Mouse (Mus musculus) c-Kit-positive CD71-positive TER-119-positive erythroid progenitor cells, embryonic 14.5 days (primary cell): ENCODE data around the gene Dusp9.

Source experiments
- DNase-seq: peaks from one replicate; pipeline ENCODE4 v3.0.0-alpha.2; 2013; ENCODE audit warnings: low spot score

The Dusp9 gene

GRCm38 (mm10) chrX:73663143-73663542 is 23.9 kb downstream of the Dusp9 start:
- DNase-seq: no peak

GRCm38 (mm10) chrX:73672031-73672431 is 32.8 kb downstream of the Dusp9 start:
- DNase-seq: no peak

DNA sequence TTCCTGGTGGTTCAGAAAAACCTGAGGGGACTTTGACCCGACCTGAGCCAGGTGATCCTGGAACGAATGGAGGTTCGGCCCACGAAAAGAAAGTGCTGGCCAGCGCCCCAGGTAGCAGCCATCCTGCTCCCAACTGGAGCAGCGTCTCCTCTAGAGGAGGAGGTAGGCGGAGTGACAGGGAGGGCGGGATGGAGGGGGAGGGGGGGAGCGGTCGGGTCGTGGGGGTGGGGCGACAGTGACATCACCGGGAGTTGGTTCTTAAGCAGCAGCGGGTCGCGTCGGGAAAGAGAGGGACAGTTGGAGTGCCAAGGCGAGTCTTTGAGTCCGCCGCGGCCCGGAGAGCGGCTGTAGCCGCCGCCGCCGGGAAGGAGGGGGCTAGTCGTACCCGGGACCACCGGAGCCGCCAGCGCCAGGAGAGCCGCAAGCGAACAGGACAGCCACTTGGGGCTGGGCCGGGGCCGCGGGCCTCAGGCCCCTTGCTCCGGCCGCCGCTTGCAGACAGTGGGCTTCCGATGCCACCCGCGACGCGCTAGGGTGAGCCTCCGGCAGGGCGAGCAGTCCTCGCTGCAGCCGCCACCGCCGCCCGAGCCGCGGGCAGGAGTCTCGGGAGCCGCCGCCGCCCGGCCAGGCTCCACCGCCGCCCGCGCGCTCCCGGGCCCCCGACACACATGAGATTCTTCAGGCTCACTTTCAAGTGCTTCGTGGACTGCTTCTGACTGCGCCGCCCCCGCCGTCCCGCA is 33.8 kb downstream of the Dusp9 start, which contains the start of gene Slc6a8:
Gene Slc6a8, plus strand, starts transcription at position 272 of the 740 bp plus-strand sequence.
- DNase-seq: no peak

DNA sequence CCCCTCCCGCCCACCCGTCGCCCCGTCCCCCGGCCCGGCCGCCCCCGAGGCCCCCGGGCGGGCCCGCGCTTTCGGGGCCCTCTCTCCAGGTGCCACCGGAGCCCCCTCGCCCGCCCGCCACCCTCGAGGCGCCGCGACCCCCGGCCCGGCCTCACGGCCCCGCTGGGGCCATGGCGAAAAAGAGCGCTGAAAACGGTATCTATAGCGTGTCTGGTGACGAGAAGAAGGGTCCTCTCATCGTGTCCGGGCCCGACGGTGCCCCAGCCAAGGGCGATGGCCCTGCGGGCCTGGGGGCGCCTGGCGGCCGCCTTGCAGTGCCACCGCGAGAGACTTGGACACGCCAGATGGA is 34.4 kb downstream of the Dusp9 start:
- DNase-seq: no peak

GRCm38 (mm10) chrX:73673968-73674661 is 34.9 kb downstream of the Dusp9 start:
- DNase-seq: no peak

GRCm38 (mm10) chrX:73675231-73675630 is 36.0 kb downstream of the Dusp9 start:
- DNase-seq: no peak

- DNase-seq: no peak
Measured at GRCm38 (mm10) chrX:73676668-73677067, 37.4 kb downstream of the Dusp9 start.

- DNase-seq: no peak
Measured at GRCm38 (mm10) chrX:73684156-73684555, 44.9 kb downstream of the Dusp9 start.

DNA sequence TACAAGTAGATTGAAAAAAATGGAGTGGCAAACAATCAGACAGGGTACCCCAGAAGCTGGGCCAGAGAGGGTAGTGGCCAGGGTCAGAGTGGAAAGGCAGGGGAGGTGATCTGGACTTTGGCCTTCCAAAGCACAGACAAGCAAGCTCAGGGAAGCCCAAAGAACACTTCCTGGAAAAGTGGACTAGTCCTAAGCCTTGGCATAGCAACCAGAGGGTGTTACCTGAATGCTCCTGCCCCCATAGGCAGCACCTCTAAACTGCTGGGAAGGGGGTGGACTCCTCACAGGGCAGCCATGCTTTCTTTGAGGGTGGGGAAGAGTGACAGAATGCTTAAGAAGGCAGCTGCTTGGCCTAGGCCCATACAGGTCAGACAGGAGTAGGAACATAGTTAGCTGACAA is 45.8 kb downstream of the Dusp9 start:
- no peak for DNase-seq

GRCm38 (mm10) chrX:73685629-73686028 is 46.4 kb downstream of the Dusp9 start:
- no peak for DNase-seq

DNA sequence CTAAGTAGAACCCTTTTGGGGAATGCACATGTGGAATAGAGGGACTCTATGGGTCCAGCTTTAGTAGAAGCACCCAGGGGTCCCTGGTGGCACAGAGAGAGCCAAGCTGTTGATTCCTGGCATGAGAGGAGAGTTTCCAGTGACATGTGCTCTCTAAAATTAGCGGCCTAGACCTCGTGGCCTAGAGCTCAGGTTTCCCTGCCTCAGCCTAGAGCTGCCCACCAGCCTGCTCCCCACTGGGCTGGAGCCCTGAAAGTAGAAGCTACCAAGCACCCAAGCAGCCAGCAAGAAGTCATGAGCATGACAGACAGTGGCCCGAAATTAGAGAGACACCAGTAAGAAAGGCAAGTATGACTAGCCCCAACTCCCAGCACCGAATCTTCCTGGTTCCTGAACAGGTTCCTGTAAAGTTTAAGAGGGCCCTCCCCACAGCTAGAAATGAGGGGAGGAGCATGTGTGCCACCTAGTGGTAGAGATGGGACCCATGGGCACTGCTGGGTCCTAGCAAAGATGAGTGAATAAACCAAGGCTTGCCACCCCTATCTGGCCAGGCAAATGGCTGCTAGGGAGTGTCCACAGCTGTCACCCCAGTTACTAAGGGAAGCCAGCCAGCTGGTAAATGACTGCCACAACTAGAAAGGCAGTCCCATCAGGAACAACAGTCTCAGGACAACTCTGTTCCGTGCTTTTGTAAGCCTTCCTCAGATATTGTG is 51.9 kb downstream of the Dusp9 start:
- peak; percentile 28 for DNase-seq
